Mouse (Mus musculus) embryonic facial prominence, embryonic 14.5 days (tissue): ENCODE measurements around the gene Pcgf3. TPM values are rescaled to one million over a fixed set of nuclear protein-coding genes. Genes with fewer than 3 reads are reported as not detected.

ENCODE experiments used
- ATAC-seq: fragments of 200-750 bp; cut with Nextera tagmentation; 2 replicates; pipeline ENCODE4 v1.8.0; 2017; ENCODE audit warnings: low read depth, moderate number of reproducible peaks, moderate TSS enrichment
- DNase-seq: peaks from one replicate; pipeline ENCODE4 v3.0.0-alpha.2; 2015; ENCODE audit warnings: low spot score
- H3K27ac ChIP-seq: fragments of 300-500 bp; sonication (generic); replicated peaks from 2 replicates; pipeline ENCODE4 v1.5.1; 2014; ENCODE audit warnings: low read depth, mild to moderate bottlenecking, low read length, moderate library complexity
- H3K27me3 ChIP-seq: fragments of 300-500 bp; sonication (generic); replicated peaks from 2 replicates; pipeline ENCODE4 v1.6.1; 2014; ENCODE audit warnings: low read length; ENCODE audit not compliant: control insufficient read depth, insufficient read depth
- H3K36me3 ChIP-seq: fragments of 300-500 bp; sonication (generic); 2 replicates; pipeline ENCODE4 v1.6.1; 2014; ENCODE audit warnings: low read length, mixed read lengths; ENCODE audit not compliant: control insufficient read depth, insufficient read depth
- H3K4me1 ChIP-seq: fragments of 300-500 bp; sonication (generic); 2 replicates; pipeline ENCODE4 v1.6.1; 2014; ENCODE audit warnings: antibody characterized with exemption, low read length; ENCODE audit not compliant: control insufficient read depth, insufficient read depth
- H3K4me2 ChIP-seq: fragments of 300-500 bp; sonication (generic); 2 replicates; pipeline ENCODE4 v1.6.1; 2014; ENCODE audit warnings: low read depth, mild to moderate bottlenecking, low read length, moderate library complexity, mixed read lengths
- H3K4me3 ChIP-seq: fragments of 300-500 bp; sonication (generic); 2 replicates; pipeline ENCODE4 v1.5.1; 2014; ENCODE audit warnings: low read depth, mild to moderate bottlenecking, low read length
- H3K9ac ChIP-seq: fragments of 300-500 bp; sonication (generic); 2 replicates; pipeline ENCODE4 v1.6.1; 2014; ENCODE audit warnings: low read depth, mild to moderate bottlenecking, low read length, moderate library complexity, mixed read lengths
- H3K9me3 ChIP-seq: fragments of 300-500 bp; sonication (generic); 2 replicates; pipeline ENCODE4 v1.6.1; 2016; ENCODE audit warnings: low read length; ENCODE audit not compliant: control insufficient read depth
- WGBS: fragments of 180-500 bp; shearing (Covaris S2); extraction: QIAGEN DNeasy Blood & Tissue Kit; methylation state at CpG from one replicate; pipeline ENCODE4 v1.1.7; 2014; 5-methylcytosine and 5-hydroxymethylcytosine counted together
- polyA plus RNA-seq: library from polyadenylated mRNA; unstranded; fragments of >200 nt; fragmentation: Nextera tagmentation; extraction: Ambion mirVana; gene quantifications from 2 replicates; pipeline ENCODE4 v1.2.1, GENCODE M21; 2014

The Pcgf3 gene
- polyA plus RNA-seq, 1 experiment from 2014 or later: 23.8 TPM

DNA sequence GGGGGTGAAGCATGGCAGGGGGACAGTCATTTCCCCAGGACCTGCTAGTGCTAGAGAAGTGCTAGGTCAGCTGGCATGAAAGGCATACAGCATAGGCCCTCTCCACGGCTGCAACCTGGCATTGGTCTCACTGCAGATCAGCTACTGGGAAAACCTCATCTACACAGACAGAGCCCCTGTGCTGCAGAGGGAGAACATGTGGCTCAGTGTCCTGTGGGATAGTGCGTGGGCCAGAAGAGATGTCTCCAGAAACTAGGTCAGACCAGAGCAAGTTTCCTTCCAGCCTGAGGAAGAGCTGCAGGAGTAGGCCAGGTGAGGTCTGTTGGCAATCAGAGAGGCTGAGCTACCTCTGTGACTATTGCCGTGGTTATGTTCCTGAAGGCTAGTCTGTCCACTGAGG lies 60.9 kb downstream of the Pcgf3 start:
- no peak overlapping the region for H3K4me3 ChIP-seq
- H3K9ac ChIP-seq: no peak overlapping the region
- no peaks in the 10 kb centered on the region for H3K9me3 ChIP-seq
- H3K27ac ChIP-seq: no peak overlapping the region
- ATAC-seq (no peak), DNase-seq (no peak)
- 77% methylated on average over 3 of the region's 3 CpGs for WGBS
- H3K4me1 ChIP-seq: no peaks in the 10 kb centered on the region
- H3K36me3 ChIP-seq: no peaks in the 10 kb centered on the region
- H3K27me3 ChIP-seq: no peaks in the 10 kb centered on the region
- H3K4me2 ChIP-seq: no peak overlapping the region

DNA sequence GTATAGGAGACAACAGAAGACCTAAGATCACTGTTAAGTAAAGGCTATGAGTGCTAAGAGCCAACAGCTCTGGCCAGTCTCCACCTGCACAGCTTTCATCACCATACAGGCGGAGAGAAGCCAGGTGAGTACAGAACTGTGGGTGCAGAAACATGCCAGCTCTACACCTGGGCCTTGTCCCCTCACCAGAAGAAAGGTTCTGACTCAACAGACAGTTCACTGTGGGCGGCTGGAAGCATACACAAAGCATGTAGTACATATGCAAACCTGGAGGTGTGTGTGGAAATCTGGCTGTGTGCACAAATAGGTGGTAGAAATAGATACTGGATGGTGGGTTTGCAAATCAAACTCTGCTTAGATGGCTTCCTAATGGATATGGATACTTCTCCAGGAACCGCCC lies 61.6 kb downstream of the Pcgf3 start:
- no peak overlapping the region for H3K9ac ChIP-seq
- no peaks in the 10 kb centered on the region for H3K27me3 ChIP-seq
- H3K36me3 ChIP-seq: no peaks in the 10 kb centered on the region
- no peaks in the 10 kb centered on the region for H3K9me3 ChIP-seq
- H3K4me1 ChIP-seq: no peaks in the 10 kb centered on the region
- H3K4me2 ChIP-seq: no peak overlapping the region
- no peak overlapping the region for H3K27ac ChIP-seq
- no peak for DNase-seq
- WGBS: 78% methylated on average over 3 of the region's 3 CpGs
- no peak for ATAC-seq
- H3K4me3 ChIP-seq: no peak overlapping the region

DNA sequence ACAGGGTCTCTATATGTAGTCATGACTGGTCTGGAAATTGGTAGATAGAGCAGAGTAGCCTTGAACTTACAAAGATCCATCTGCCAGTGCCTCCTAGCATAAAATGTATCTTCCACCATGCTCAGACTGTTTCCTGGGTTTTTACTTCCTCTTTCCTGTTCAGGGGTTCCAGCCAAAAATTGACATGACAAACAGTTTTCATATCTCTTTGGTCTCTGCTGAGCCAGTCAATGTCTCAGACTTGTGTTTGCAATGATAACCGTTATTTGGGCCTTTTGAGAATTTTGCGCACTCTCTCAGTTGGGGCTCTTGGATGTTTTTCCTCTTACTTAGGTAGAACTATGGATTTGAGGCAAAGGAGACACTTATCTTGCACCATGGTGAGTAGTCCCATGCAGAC lies 73.2 kb downstream of the Pcgf3 start:
- 91% methylated on average over 2 of the region's 2 CpGs for WGBS
- Histone ChIP-seq H3K9me3 (peaks cover 6% of the 10 kb centered on the region; the same call in 1 of the 2 replicates), H3K4me2 (no peak overlapping the region), H3K4me1 (no peaks in the 10 kb centered on the region), H3K4me3 (no peak overlapping the region), H3K27me3 (no peaks in the 10 kb centered on the region), H3K27ac (no peak overlapping the region), H3K9ac (no peak overlapping the region), H3K36me3 (no peaks in the 10 kb centered on the region)
- ATAC-seq: no peak
- DNase-seq: no peak

DNA sequence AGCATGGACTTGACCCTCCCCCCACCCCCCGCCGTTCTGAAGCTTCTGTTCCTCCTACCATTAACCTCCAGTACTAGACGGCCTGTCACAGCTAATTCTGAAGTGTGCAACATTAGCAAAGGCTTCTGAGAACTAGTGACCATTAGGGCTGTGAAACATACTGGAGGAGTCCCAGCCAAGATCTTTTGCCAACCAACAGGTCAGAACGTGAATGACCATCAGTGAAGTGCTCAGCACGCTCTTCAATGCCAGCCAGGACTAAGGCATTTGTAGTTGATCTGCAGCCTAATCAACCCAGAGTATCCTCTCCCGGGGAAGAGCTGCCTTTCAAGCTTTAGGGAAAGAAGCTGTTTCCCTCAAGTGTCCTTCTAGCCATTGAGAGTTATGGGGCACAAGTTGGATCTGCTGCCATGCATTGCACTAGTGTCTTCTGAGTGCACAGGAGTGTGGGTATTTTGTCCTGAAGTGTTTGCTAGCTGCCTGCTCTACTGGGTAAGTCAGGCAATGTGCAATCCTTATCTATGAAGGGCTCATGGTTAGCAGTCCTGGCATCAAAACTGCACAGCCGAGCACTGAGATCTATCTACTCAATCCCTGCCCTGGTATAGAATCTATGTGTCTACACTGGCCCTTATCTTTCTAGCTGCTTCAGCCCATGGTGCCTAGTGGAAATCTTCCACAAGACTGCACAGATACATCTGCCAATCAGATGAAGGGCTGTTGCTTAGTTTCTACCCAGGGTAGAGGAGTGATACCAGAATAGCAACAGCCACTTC lies 82.7 kb downstream of the Pcgf3 start:
- WGBS: 68% methylated on average over 7 of the region's 7 CpGs
- Histone ChIP-seq H3K4me2 (no peak overlapping the region), H3K4me1 (no peaks in the 10 kb centered on the region), H3K9me3 (no peaks in the 10 kb centered on the region), H3K27ac (no peak overlapping the region), H3K9ac (no peak overlapping the region), H3K36me3 (no peaks in the 10 kb centered on the region), H3K4me3 (no peak overlapping the region), H3K27me3 (peaks cover 4% of the 10 kb centered on the region; the same call in 1 of the 2 replicates)
- DNase-seq (no peak), ATAC-seq (no peak)

DNA sequence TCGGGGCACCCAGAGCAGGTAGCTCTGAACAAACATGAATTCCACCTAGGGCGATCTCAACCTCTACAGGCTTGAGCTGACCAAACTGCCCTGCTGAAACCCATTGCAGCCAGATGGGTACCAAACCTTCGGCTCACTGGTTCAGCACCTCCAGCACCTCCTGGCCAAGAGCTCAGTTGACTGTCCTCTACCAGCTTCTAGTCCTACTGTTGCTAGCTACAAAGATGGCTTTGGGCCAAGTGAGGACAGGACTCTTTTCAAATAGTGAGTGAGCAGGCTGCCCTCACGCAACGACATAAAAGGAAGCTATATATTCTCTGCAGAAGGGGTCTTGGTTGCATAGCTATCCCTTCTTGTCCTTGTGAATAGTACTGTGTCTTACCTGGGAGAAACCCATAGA lies 86.6 kb downstream of the Pcgf3 start:
- 89% methylated on average over 5 of the region's 5 CpGs for WGBS
- ATAC-seq (no peak), DNase-seq (no peak)
- no peak overlapping the region for H3K4me2 ChIP-seq
- H3K27ac ChIP-seq: no peak overlapping the region
- peaks cover 32% of the 10 kb centered on the region for H3K27me3 ChIP-seq
- H3K9me3 ChIP-seq: no peaks in the 10 kb centered on the region
- H3K4me1 ChIP-seq: peaks cover 8% of the 10 kb centered on the region
- no peak overlapping the region for H3K9ac ChIP-seq
- no peaks in the 10 kb centered on the region for H3K36me3 ChIP-seq
- no peak overlapping the region for H3K4me3 ChIP-seq

DNA sequence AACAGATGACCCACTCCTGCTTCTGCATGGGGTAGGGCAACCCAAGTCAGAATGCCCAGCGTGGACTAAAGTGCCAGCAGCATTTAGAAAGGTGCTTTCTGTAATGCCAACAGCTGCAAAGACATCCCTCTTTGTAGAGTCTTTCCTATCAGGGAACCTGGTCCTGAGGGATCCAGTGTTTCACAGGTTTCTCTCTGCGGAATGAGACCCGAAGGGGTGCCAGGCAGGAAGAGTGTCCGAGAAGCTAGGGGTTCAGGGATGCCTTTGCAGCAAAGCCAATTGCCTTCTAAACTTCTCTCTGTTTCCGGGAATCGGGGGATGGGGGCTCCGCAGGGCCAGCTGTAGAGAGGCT lies 88.1 kb downstream of the Pcgf3 start:
- DNase-seq (no peak), ATAC-seq (no peak)
- Histone ChIP-seq H3K9ac (no peak overlapping the region), H3K4me3 (peak overlapping the region; percentile 30), H3K36me3 (no peaks in the 10 kb centered on the region), H3K27me3 (peaks cover 32% of the 10 kb centered on the region), H3K27ac (no peak overlapping the region), H3K9me3 (no peaks in the 10 kb centered on the region), H3K4me1 (peaks cover 8% of the 10 kb centered on the region), H3K4me2 (peak overlapping the region; percentile 61)
- WGBS: 17% methylated on average over 7 of the region's 7 CpGs

DNA sequence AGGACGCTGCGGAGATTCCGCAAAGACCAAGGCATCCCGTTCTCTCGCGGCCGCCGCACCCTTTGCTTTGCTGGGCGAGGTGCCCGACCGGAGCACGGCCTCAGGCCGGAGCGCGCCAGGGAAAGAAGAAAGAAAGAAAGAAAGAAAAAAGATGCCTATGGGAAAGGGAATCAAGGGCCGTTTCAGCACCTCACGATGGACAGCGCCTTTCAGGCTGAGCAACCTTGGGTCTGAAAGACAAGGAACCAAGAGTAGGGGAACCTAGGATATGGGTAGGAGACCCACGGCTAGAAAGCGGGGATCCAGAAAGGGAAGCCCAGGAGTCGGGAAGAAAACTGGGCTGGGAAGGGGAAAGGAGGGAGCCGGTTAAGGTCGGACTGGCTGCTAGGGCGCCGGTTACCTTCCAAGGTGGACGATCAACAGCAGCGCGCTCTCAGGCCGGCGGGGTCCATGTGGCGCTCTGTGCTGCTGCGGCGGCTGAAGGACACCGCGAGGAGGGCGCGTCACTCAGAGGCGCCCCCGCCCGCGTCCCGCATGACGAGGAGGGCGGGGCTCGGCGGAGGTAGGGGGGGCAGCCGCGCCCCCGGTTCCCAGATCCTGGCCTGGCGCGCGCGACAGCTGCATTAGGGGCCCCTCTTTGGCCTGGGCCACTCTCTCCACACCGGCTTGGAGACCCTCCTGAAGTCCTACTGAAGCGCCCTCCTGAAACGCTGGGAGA lies 88.6 kb downstream of the Pcgf3 start, which contains the start of gene Cplx1:
Gene Cplx1, minus strand, starts transcription at position 536 of the 718 bp plus-strand sequence.
- H3K9me3 ChIP-seq: no peaks in the 10 kb centered on the region
- H3K4me3 ChIP-seq: peak within 1 kb of the TSS; percentile 30
- peak; percentile 78 for DNase-seq
- no peaks in the 10 kb centered on the region for H3K36me3 ChIP-seq
- H3K9ac ChIP-seq: no peak within 1 kb of the TSS
- H3K4me2 ChIP-seq: peak within 1 kb of the TSS; percentile 61
- peak; percentile 76; the same call in 1 of the 2 replicates for ATAC-seq
- H3K27me3 ChIP-seq: peaks cover 32% of the 10 kb centered on the region
- no peak within 1 kb of the TSS for H3K27ac ChIP-seq
- 1% methylated on average over 29 of the region's 56 CpGs for WGBS
- peaks cover 8% of the 10 kb centered on the region for H3K4me1 ChIP-seq

DNA sequence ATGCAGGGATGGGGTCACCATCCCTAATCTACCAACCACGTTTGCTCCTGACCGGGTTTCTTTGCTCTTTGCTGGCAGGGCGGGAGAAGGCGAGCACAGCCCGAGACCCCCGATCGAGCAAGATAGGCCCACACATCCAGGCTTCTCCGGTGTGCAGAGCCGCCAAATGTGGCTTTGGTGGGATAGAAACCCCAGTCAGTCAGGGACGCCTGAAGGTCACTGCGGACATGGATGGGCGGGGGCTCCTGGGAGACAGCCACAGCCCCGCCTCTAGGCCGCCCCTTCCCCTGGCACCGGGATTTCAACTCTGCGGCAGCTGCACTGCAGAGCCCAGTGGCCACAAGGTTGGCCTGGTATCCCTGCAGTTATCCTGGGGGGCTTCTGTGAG lies 89.2 kb downstream of the Pcgf3 start:
- Histone ChIP-seq H3K4me2 (peak overlapping the region; percentile 61), H3K36me3 (no peaks in the 10 kb centered on the region), H3K27me3 (peaks cover 32% of the 10 kb centered on the region), H3K4me3 (peak overlapping the region; percentile 30), H3K9me3 (no peaks in the 10 kb centered on the region), H3K9ac (no peak overlapping the region), H3K4me1 (peaks cover 8% of the 10 kb centered on the region), H3K27ac (no peak overlapping the region)
- WGBS: 2% methylated on average over 14 of the region's 16 CpGs
- DNase-seq (no peak), ATAC-seq (peak; percentile 21; the same call in 1 of the 2 replicates)
